ENCODE assay signal across 20 mouse cellular contexts in genomic region chr13:98361161-98361560, GRCm38 (mm10). TPM values are rescaled to one million over a fixed set of nuclear protein-coding genes. Genes with fewer than 3 reads are reported as not detected.
DNase-seq lines count a peak whose midpoint lies in the region; ATAC-seq and TF ChIP-seq lines count a peak whose summit lies in the region.
"Had no signal": no experiment of that assay in that cellular context is flagged by ENCODE, and none has a peak within 500 bp of the region (broad histone marks: within the 10 kb centered on the region; RNA-seq: fewer than 3 reads in every experiment).

No protein-coding gene starts in this region.

- H3K4me3 ChIP-seq in heart, embryonic 12.5 days = no peak overlapping the region
- no peak overlapping the region for H3K4me3 ChIP-seq in midbrain, embryonic 11.5 days (ENCODE audit: low read depth, low read length)
- no peak overlapping the region for H3K4me3 ChIP-seq in midbrain, postnatal 0 days (ENCODE audit: low read depth, low read length)
- no peak overlapping the region for H3K4me3 ChIP-seq in kidney, adult 2 months (ENCODE audit: insufficient read depth, low read depth, low read length)
- H3K4me3 ChIP-seq: embryonic facial prominence, embryonic 12.5 days; forebrain, embryonic 13.5 days; forebrain, embryonic 15.5 days had no signal

- no peaks in the 10 kb centered on the region for H3K9me3 ChIP-seq in heart, embryonic 12.5 days (replicated peaks)
- no peaks in the 10 kb centered on the region for H3K9me3 ChIP-seq in midbrain, embryonic 11.5 days (ENCODE audit: control insufficient read depth, low read length)
- H3K9me3 ChIP-seq in midbrain, postnatal 0 days (ENCODE audit: low read length) = no peaks in the 10 kb centered on the region
- H3K9me3 ChIP-seq: embryonic facial prominence, embryonic 12.5 days; forebrain, embryonic 13.5 days; forebrain, embryonic 15.5 days had no signal

- H3K36me3 ChIP-seq in heart, embryonic 12.5 days = no peaks in the 10 kb centered on the region
- no peaks in the 10 kb centered on the region for H3K36me3 ChIP-seq in midbrain, embryonic 11.5 days (ENCODE audit: control insufficient read depth, insufficient read depth, low read length)
- H3K36me3 ChIP-seq in midbrain, postnatal 0 days (ENCODE audit: insufficient read depth, low read length) = no peaks in the 10 kb centered on the region
- H3K36me3 ChIP-seq in kidney, adult 2 months (ENCODE audit: control insufficient read depth, insufficient read depth, low read length) = no peaks in the 10 kb centered on the region
- H3K36me3 ChIP-seq: embryonic facial prominence, embryonic 12.5 days; forebrain, embryonic 15.5 days had no signal

- 3% methylated on average over 5 of the region's 5 CpGs for WGBS in heart, embryonic 12.5 days
- WGBS in midbrain, embryonic 11.5 days = 6% methylated on average over 5 of the region's 5 CpGs
- 8% methylated on average over 5 of the region's 5 CpGs for WGBS in midbrain, postnatal 0 days
- 61% methylated on average over 5 of the region's 5 CpGs for WGBS in kidney, adult 2 months

- peaks cover 78% of the 10 kb centered on the region for H3K27me3 ChIP-seq in heart, embryonic 12.5 days (replicated peaks)
- H3K27me3 ChIP-seq in midbrain, embryonic 11.5 days (ENCODE audit: control insufficient read depth, insufficient read depth, low read length) = peaks cover 86% of the 10 kb centered on the region
- peaks cover 76% of the 10 kb centered on the region for H3K27me3 ChIP-seq in midbrain, postnatal 0 days (ENCODE audit: insufficient read depth, low read length)
- peaks cover 9% of the 10 kb centered on the region for H3K27me3 ChIP-seq in kidney, adult 2 months (replicated peaks; ENCODE audit: control insufficient read depth, insufficient read depth, low read length)

- H3K4me2 ChIP-seq in heart, embryonic 12.5 days = no peak overlapping the region
- no peak overlapping the region for H3K4me2 ChIP-seq in midbrain, embryonic 11.5 days
- no peak overlapping the region for H3K4me2 ChIP-seq in midbrain, postnatal 0 days (ENCODE audit: low read depth, low read length, poor library complexity, severe bottlenecking)
- H3K4me2 ChIP-seq: embryonic facial prominence, embryonic 12.5 days; forebrain, embryonic 13.5 days; forebrain, embryonic 15.5 days had no signal

- H3K4me1 ChIP-seq in heart, embryonic 12.5 days (replicated peaks) = peaks cover 7% of the 10 kb centered on the region
- H3K4me1 ChIP-seq in midbrain, embryonic 11.5 days (ENCODE audit: control insufficient read depth, insufficient read depth, low read length) = peaks cover 6% of the 10 kb centered on the region
- peaks cover 2% of the 10 kb centered on the region; the same call in 1 of the 2 replicates for H3K4me1 ChIP-seq in midbrain, postnatal 0 days (ENCODE audit: insufficient read depth, low read length)
- no peaks in the 10 kb centered on the region for H3K4me1 ChIP-seq in kidney, adult 2 months (ENCODE audit: control insufficient read depth, insufficient read depth, low read length)

- H3K9ac ChIP-seq in heart, embryonic 12.5 days = no peak overlapping the region
- no peak overlapping the region for H3K9ac ChIP-seq in midbrain, embryonic 11.5 days (ENCODE audit: low read length)
- H3K9ac ChIP-seq in midbrain, postnatal 0 days (replicated peaks; ENCODE audit: low read length, poor library complexity, severe bottlenecking) = no peak overlapping the region
- H3K9ac ChIP-seq: embryonic facial prominence, embryonic 12.5 days; forebrain, embryonic 13.5 days; forebrain, embryonic 15.5 days; forebrain, postnatal 0 days had no signal

- TF ChIP-seq POLR2A in kidney, adult 2 months (IDR thresholded peaks at IDR 0.05; ENCODE audit: low read depth, low read length) = no peak

- no peak for ATAC-seq in heart, embryonic 12.5 days (ENCODE audit: insufficient number of reproducible peaks, low FRiP score)
- no peak for ATAC-seq in midbrain, embryonic 11.5 days (ENCODE audit: low FRiP score)
- no peak for ATAC-seq in midbrain, postnatal 0 days (ENCODE audit: low FRiP score)
- ATAC-seq: forebrain, embryonic 13.5 days; forebrain, embryonic 15.5 days; forebrain, postnatal 0 days had no signal

- no peak overlapping the region for H3K27ac ChIP-seq in heart, embryonic 12.5 days (ENCODE audit: poor library complexity, severe bottlenecking)
- H3K27ac ChIP-seq in midbrain, embryonic 11.5 days (ENCODE audit: low read depth, low read length) = no peak overlapping the region
- H3K27ac ChIP-seq in midbrain, postnatal 0 days (ENCODE audit: low read depth, low read length) = no peak overlapping the region
- no peak overlapping the region for H3K27ac ChIP-seq in kidney, adult 2 months (ENCODE audit: insufficient read depth, low read depth, low read length)
- H3K27ac ChIP-seq: embryonic facial prominence, embryonic 12.5 days; forebrain, embryonic 13.5 days; forebrain, embryonic 15.5 days had no signal

- peak; percentile 9 for DNase-seq in heart, adult 11 months
- DNase-seq in midbrain, embryonic 11.5 days (ENCODE audit: low spot score, missing footprints) = peak; percentile 91
- DNase-seq in midbrain, postnatal 0 days (ENCODE audit: low spot score) = no peak
- DNase-seq in kidney, adult 2 months = no peak
- DNase-seq: adrenal gland, adult 2 months; adrenal gland, postnatal 10 days; adrenal gland, postnatal 25 days; cerebellum, adult 11 months; cerebellum, adult 18-20 months; cerebellum, adult 8-10 months; cerebellum, adult 9-11 months; cerebellum, postnatal 14 days; cerebellum, postnatal 36 days had no signal

- no peak for TF ChIP-seq CTCF in midbrain, postnatal 0 days (IDR thresholded peaks at IDR 0.05)
- no peak for TF ChIP-seq CTCF in kidney, adult 2 months (conservative IDR thresholded peaks at IDR 0.05; ENCODE audit: insufficient read depth, insufficient read length, low read depth, low read length)

RNA-seq across cellular contexts. Expression of gene Foxd1, which starts 7.1 kb away (rescaled TPM):
- 0.03 and 0.06 TPM in 2 replicates for polyA plus RNA-seq in heart, embryonic 12.5 days (2016; fragmentation: Nextera tagmentation; extraction: Ambion mirVana)
- 4.4 and 5.2 TPM in 2 replicates for polyA plus RNA-seq in midbrain, embryonic 11.5 days (2014; fragmentation: Nextera tagmentation; extraction: Ambion mirVana)
- 2.4 and 2.5 TPM in 2 replicates for total RNA-seq in midbrain, postnatal 0 days (2014; rRNA removed)
- 0.59 and 0.74 TPM in 2 replicates for polyA plus RNA-seq in midbrain, postnatal 0 days (2015; fragmentation: Nextera tagmentation; extraction: Ambion mirVana)
- 0.91 and 1.1 TPM in 2 replicates for polyA plus RNA-seq in kidney, adult 2 months (2012; rRNA removed)
- total RNA-seq: common myeloid progenitor, adult 5-6 weeks; MEL had no signal

RNA-seq across cellular contexts. Expression of gene Btf3, which starts 44.4 kb away (rescaled TPM):
- polyA plus RNA-seq in heart, embryonic 12.5 days (2016; fragmentation: Nextera tagmentation; extraction: Ambion mirVana) = 474 and 476 TPM in 2 replicates
- 823 and 852 TPM in 2 replicates for polyA plus RNA-seq in midbrain, embryonic 11.5 days (2014; fragmentation: Nextera tagmentation; extraction: Ambion mirVana)
- total RNA-seq in midbrain, postnatal 0 days (2014; rRNA removed) = 269 and 303 TPM in 2 replicates
- 441 and 472 TPM in 2 replicates for polyA plus RNA-seq in midbrain, postnatal 0 days (2015; fragmentation: Nextera tagmentation; extraction: Ambion mirVana)
- 153 and 173 TPM in 2 replicates for polyA plus RNA-seq in kidney, adult 2 months (2012; rRNA removed)

Comparison
In these comparisons a context has a peak if more than half of its experiments do, and no peak if none do; other contexts are left out.
1. DNase-seq: peak in heart, adult 11 months (single experiment) and midbrain, embryonic 11.5 days (single experiment); none in midbrain, postnatal 0 days (single experiment) and kidney, adult 2 months (single experiment).